Mouse (Mus musculus) ES-CJ7 (cell line): ENCODE data around the gene Ccdc181.

Source experiments
- DNase-seq: peaks from one replicate; pipeline ENCODE4 v3.0.0; 2011; ENCODE audit warnings: low read depth, low spot score

Ccdc181 gene

GRCm38 (mm10) chr1:164335435-164335834 is 60.0 kb downstream of the Ccdc181 start:
- no peak for DNase-seq

GRCm38 (mm10) chr1:164335846-164336245 is 60.5 kb downstream of the Ccdc181 start:
- DNase-seq, result peak; percentile 60
